Mouse (Mus musculus) myocyte (in vitro differentiated cells): Measurements from ENCODE around the gene Map3k14. TPM values are rescaled to one million over a fixed set of nuclear protein-coding genes. Genes with fewer than 3 reads are reported as not detected.
A peak's percentile ranks its signal among the peaks of the same experiment; 100 is the strongest.

ENCODE experiments used
- H3K27me3 ChIP-seq: one replicate; pipeline ENCODE4 v1.6.1; 2011; ENCODE audit not compliant: control insufficient read depth, insufficient read depth, insufficient read length
- H3K36me3 ChIP-seq: one replicate; pipeline ENCODE4 v1.6.1; 2011; ENCODE audit not compliant: control insufficient read depth, insufficient read depth
- H3K4me2 ChIP-seq: one replicate; pipeline ENCODE4 v1.6.1; 2011; ENCODE audit warnings: low read depth, control low read depth
- H3K4me3 ChIP-seq: one replicate; pipeline ENCODE4 v1.5.1; 2011; ENCODE audit warnings: mild to moderate bottlenecking, control low read depth, moderate library complexity
- H3K79me2 ChIP-seq: one replicate; pipeline ENCODE4 v1.6.1; 2011; ENCODE audit not compliant: control insufficient read depth, insufficient read depth
- H3ac ChIP-seq: one replicate; pipeline ENCODE4 v1.6.1; 2011; ENCODE audit not compliant: control insufficient read depth, insufficient read length
- CEBPB ChIP-seq: IDR thresholded peaks from 2 replicates; pipeline ENCODE4 v1.6.1; 2011; ENCODE audit warnings: mild to moderate bottlenecking, moderate library complexity; ENCODE audit not compliant: poor library complexity, insufficient read depth, severe bottlenecking
- E2F4 ChIP-seq: IDR thresholded peaks from one replicate; pipeline ENCODE4 v1.6.1; 2011; ENCODE audit warnings: mild to moderate bottlenecking, control low read depth, moderate library complexity; ENCODE audit not compliant: insufficient read depth
- MAX ChIP-seq: IDR thresholded peaks from one replicate; pipeline ENCODE4 v1.6.1; 2011; ENCODE audit warnings: low read depth, mild to moderate bottlenecking, control low read depth
- MYOD1 ChIP-seq, 3 experiments: IDR thresholded peaks; one replicate each; pipeline ENCODE4 v1.6.1; 2011; ENCODE audit warnings: control low read depth in 2 of 3, low read depth in 2 of 3, mild to moderate bottlenecking in 2 of 3, moderate library complexity in 1 of 3; ENCODE audit not compliant: insufficient read length in 2 of 3, control insufficient read depth in 1 of 3
- MYOG ChIP-seq, 3 experiments: IDR thresholded peaks; one replicate each; pipeline ENCODE4 v1.6.1; 2011; ENCODE audit warnings: control low read depth in 2 of 3, low read depth in 2 of 3, mild to moderate bottlenecking in 2 of 3; ENCODE audit not compliant: insufficient read length in 2 of 3, control insufficient read depth in 1 of 3, insufficient read depth in 1 of 3
- POLR2A ChIP-seq: IDR thresholded peaks from one replicate; pipeline ENCODE4 v1.6.1; 2011; ENCODE audit warnings: low read depth, mild to moderate bottlenecking, control low read depth, moderate library complexity; ENCODE audit not compliant: insufficient read length
- POLR2AphosphoS2 ChIP-seq: IDR thresholded peaks from one replicate; pipeline ENCODE4 v1.6.1; 2011; ENCODE audit warnings: low read depth, control low read depth; ENCODE audit not compliant: insufficient read length
- REST ChIP-seq: IDR thresholded peaks from one replicate; pipeline ENCODE4 v1.6.1; 2011; ENCODE audit warnings: mild to moderate bottlenecking, control low read depth, moderate library complexity; ENCODE audit not compliant: insufficient read depth, insufficient read length
- SRF ChIP-seq: IDR thresholded peaks from one replicate; pipeline ENCODE4 v1.6.1; 2011; ENCODE audit warnings: low read depth; ENCODE audit not compliant: control insufficient read depth, insufficient read length
- TCF12 ChIP-seq: IDR thresholded peaks from one replicate; pipeline ENCODE4 v1.6.1; 2011; ENCODE audit warnings: mild to moderate bottlenecking, control low read depth; ENCODE audit not compliant: poor library complexity, insufficient read depth, severe bottlenecking
- TCF3 ChIP-seq: IDR thresholded peaks from one replicate; pipeline ENCODE4 v1.6.1; 2011; ENCODE audit warnings: low read depth, control low read depth; ENCODE audit not compliant: insufficient read length
- USF1 ChIP-seq: IDR thresholded peaks from one replicate; pipeline ENCODE4 v1.6.1; 2011; ENCODE audit warnings: low read depth, mild to moderate bottlenecking, control low read depth, moderate library complexity
- polyA plus RNA-seq: library from polyadenylated mRNA; unstranded; fragments of >200 nt; fragmentation: generic; extraction: Trizol; gene quantifications from one replicate; pipeline ENCODE4 v1.2.1, GENCODE M21; 2012; ENCODE audit warnings: missing spikeins

Map3k14 gene
- polyA plus RNA-seq, 1 experiment = 12.9 TPM

DNA sequence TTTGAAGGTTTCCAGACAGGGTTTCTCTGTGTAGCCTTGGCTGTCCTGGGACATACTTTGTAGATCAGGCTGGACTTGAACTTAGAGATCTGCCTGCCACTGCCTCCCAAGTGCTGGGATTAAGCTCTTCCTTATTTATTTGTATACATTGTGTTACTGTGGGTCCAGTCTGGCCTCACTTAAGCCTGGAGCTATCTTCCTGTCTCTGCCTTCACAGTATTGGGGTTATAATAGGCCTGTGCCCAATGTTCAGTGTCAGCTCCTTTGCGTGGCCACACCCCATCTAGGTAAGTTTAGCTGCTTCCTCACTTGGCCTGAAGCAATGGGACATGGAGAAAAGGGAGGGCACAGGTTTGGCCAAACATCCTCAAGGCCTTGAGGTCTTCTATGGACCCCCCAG is 90.8 kb downstream of the Map3k14 start:
- no peaks in the 10 kb centered on the region for H3K79me2 ChIP-seq
- no peaks in the 10 kb centered on the region for H3K36me3 ChIP-seq
- TF ChIP-seq POLR2A = no peak
- TF ChIP-seq TCF12 = no peak
- TF ChIP-seq SRF = no peak
- TF ChIP-seq POLR2AphosphoS2 = no peak
- TF ChIP-seq MAX = no peak
- H3K4me3 ChIP-seq = no peak overlapping the region
- H3ac ChIP-seq = no peak overlapping the region
- H3K27me3 ChIP-seq = no peaks in the 10 kb centered on the region
- H3K4me2 ChIP-seq = peak overlapping the region; percentile 20

DNA sequence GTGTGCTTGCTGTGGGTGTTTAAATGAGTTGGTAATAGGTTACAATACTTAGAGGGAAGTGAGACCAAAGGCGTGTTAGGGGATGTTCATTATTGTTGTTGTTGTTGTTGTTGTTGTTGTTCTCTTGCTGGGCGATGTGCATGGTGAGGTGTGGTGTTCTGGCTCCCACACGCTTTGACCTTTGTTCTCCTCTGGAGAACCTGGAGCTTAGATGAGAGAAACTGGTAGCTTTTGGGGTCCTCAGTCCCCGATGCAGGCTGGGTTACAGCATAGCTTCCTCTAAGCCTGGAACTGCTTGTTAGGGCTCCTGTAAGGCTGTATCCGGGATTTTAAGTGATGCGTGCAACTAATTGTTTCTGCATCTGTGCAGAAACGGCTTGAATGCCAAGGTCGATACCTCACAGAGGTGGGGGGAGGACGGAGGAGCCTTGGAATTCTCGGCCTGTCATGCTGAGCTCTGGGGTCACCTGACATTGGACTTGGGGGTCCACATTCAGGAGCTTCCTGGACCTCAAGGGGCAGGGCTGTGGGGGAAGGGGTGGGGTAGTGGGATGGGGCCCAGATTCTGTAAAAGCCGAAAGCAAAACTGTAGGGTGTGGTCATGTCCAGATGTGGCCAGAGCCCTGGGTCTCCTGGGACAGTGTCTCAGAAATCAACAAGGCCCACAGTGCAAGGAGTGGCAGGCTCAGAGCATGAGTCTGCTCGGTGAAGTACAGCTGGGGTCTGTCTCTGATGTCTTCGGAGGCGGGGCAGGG is 91.4 kb downstream of the Map3k14 start:
- TF ChIP-seq MYOG (IDR thresholded peaks at IDR 0.05; ENCODE audit: control insufficient read depth in 1 of 3, insufficient read depth in 1 of 3, insufficient read length in 2 of 3, low read depth in 2 of 3) (peak in 1 of 3 experiments; percentile 9), MAX (no peak), MYOD1 (IDR thresholded peaks at IDR 0.05; ENCODE audit: control insufficient read depth in 1 of 3, insufficient read length in 2 of 3, low read depth in 2 of 3) (peak in 1 of 3 experiments; percentile 13), TCF3 (no peak)

DNA sequence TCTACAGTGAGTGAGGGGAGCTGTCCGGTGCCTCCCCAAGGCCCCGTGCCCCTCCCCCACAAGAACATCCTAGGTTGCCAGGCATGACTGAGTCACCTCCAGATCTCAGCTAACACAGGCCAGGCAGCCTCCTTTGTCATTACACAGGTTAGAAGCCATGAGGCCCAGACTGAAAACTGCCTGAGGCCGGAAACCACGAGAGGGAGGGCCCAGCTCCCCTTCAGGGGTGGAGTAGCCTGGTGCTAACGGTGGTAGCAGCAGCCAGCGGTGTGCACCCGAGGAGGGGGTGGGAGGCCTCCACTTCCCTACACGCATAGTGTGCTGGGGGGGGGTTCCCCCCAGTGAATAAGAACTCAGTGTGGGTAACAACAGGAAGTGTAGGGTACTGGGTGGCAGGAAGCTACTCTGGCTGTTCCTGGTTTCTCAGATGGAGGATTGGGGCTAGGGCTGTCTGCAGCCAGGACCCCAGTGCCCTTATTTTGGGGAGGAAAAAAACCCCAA is 92.3 kb downstream of the Map3k14 start:
- Histone ChIP-seq H3K4me3 (no peak overlapping the region), H3K4me2 (peak overlapping the region; percentile 69), H3K27me3 (peaks cover 7% of the 10 kb centered on the region), H3ac (no peak overlapping the region), H3K36me3 (no peaks in the 10 kb centered on the region), H3K79me2 (no peaks in the 10 kb centered on the region)
- TF ChIP-seq SRF = no peak
- no peak for TF ChIP-seq TCF3
- no peak for TF ChIP-seq REST
- peak in 1 of 3 experiments; percentile 14 for TF ChIP-seq MYOD1 (IDR thresholded peaks at IDR 0.05; ENCODE audit: control insufficient read depth in 1 of 3, insufficient read length in 2 of 3, low read depth in 2 of 3)
- no peak for TF ChIP-seq USF1

More for the DNA sequence above, 91.4 kb downstream of the Map3k14 start:
- Histone ChIP-seq H3K27me3 (peaks cover 3% of the 10 kb centered on the region), H3K36me3 (no peaks in the 10 kb centered on the region), H3K4me3 (no peak overlapping the region), H3K4me2 (peak overlapping the region; percentile 69), H3ac (no peak overlapping the region), H3K79me2 (no peaks in the 10 kb centered on the region)

DNA sequence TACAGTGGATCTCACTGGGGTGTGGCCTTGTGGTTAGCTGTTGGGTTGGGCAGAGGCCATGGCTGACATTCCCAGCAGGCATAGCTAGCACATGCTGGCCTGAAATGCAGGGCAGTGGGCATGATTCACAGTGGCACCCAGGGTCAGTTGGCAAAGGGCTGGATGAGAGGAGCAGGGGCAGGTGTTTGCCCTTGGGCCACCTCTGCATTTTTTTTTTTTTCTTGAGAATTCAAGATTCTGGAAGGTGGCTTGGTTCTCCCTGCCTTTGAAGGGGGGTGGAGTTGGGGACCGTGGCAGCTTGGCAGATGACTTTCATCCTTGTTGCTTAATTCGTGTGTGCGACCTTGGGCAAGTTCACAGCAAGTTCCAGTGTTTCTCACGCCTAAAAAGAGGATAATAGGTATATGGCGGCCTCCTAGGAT is 92.8 kb downstream of the Map3k14 start:
- Histone ChIP-seq H3ac (no peak overlapping the region), H3K27me3 (peaks cover 7% of the 10 kb centered on the region), H3K79me2 (no peaks in the 10 kb centered on the region), H3K4me3 (no peak overlapping the region), H3K36me3 (no peaks in the 10 kb centered on the region), H3K4me2 (peak overlapping the region; percentile 69)
- TF ChIP-seq CEBPB (peak; percentile 55; the same call in 1 of the 2 replicates), MAX (peak; percentile 73), SRF (no peak), POLR2A (peak; percentile 42), POLR2AphosphoS2 (peak; percentile 20), MYOG (IDR thresholded peaks at IDR 0.05; ENCODE audit: control insufficient read depth in 1 of 3, insufficient read depth in 1 of 3, insufficient read length in 2 of 3, low read depth in 2 of 3) (peak in 2 of 3 experiments; percentile 94 to 99), REST (no peak), MYOD1 (IDR thresholded peaks at IDR 0.05; ENCODE audit: control insufficient read depth in 1 of 3, insufficient read length in 2 of 3, low read depth in 2 of 3) (peak; percentile 58 to 98 (median 91)), USF1 (no peak), TCF3 (peak; percentile 83), TCF12 (peak; percentile 69), E2F4 (no peak)

DNA sequence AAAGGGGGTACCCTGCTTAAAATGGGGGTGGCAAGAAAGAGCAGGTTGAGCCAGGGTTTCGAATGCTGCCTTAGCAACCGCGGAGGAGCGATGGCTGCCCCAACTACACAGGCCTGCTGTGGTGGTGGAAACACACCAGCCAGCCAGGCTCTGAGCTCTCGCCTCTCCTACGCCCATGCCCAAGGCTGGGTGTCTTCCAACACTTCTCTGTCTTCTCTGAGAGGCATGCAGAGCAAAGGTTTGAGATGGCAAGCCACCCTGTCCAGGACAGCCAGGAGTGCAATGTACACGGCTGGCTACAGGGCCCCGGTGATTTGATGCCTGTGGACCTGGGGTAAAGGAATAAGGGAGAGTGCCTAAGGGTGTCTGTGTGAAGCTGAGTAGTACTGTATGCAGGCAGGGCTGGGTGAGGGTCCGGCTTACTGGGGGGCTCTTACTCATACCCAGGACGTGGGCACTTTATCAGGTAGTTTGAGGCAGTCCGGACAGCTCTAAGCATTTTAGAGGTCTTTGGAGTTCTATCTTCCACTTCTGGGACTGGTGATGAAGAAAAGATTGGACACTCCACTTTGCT is 93.4 kb downstream of the Map3k14 start:
- Histone ChIP-seq H3K79me2 (no peaks in the 10 kb centered on the region), H3K27me3 (peaks cover 7% of the 10 kb centered on the region), H3K4me2 (peak overlapping the region; percentile 62), H3K36me3 (no peaks in the 10 kb centered on the region), H3ac (no peak overlapping the region), H3K4me3 (no peak overlapping the region)
- TF ChIP-seq E2F4 (no peak), CEBPB (no peak)
